Mouse (Mus musculus) forebrain, embryonic 15.5 days (tissue): ENCODE results near the gene Ppp1r8. TPM values are rescaled to one million over a fixed set of nuclear protein-coding genes. Genes with fewer than 3 reads are reported as not detected.
"Not testable (repeated sequence)": the region's sequence is repeated elsewhere in the genome, so short reads cannot be mapped to it uniquely, and the experiment has no call there.

Experiments used
- ATAC-seq: fragments of 200-750 bp; cut with Nextera tagmentation; replicated peaks from 2 replicates; pipeline ENCODE4 v1.8.0; 2017; ENCODE audit warnings: mild to moderate bottlenecking, moderate TSS enrichment, moderate library complexity
- H3K27ac ChIP-seq: fragments of 300-500 bp; sonication (generic); replicated peaks from 2 replicates; pipeline ENCODE4 v1.5.1; 2015; ENCODE audit warnings: mild to moderate bottlenecking, inconsistent platforms
- H3K27me3 ChIP-seq: fragments of 300-500 bp; sonication (generic); 2 replicates; pipeline ENCODE4 v1.6.1; 2015; ENCODE audit warnings: inconsistent platforms
- H3K36me3 ChIP-seq: fragments of 300-500 bp; sonication (generic); 2 replicates; pipeline ENCODE4 v1.6.1; 2015; ENCODE audit warnings: mild to moderate bottlenecking, inconsistent platforms
- H3K4me1 ChIP-seq: fragments of 300-500 bp; sonication (generic); 2 replicates; pipeline ENCODE4 v1.6.1; 2015; ENCODE audit warnings: inconsistent platforms
- H3K4me2 ChIP-seq: fragments of 300-500 bp; sonication (generic); replicated peaks from 2 replicates; pipeline ENCODE4 v1.6.1; 2015; ENCODE audit warnings: mild to moderate bottlenecking, inconsistent platforms
- H3K4me3 ChIP-seq: fragments of 300-500 bp; sonication (generic); 2 replicates; pipeline ENCODE4 v1.5.1; 2015; ENCODE audit warnings: mild to moderate bottlenecking, inconsistent platforms
- H3K9ac ChIP-seq: fragments of 300-500 bp; sonication (generic); replicated peaks from 2 replicates; pipeline ENCODE4 v1.6.1; 2015; ENCODE audit warnings: mild to moderate bottlenecking, inconsistent platforms
- H3K9me3 ChIP-seq: fragments of 300-500 bp; sonication (generic); 2 replicates; pipeline ENCODE4 v1.6.1; 2016; ENCODE audit warnings: inconsistent platforms
- WGBS: fragments of 180-500 bp; shearing (Covaris S2); methylation state at CpG from one replicate; pipeline ENCODE4 v1.1.7; 2015; ENCODE audit warnings: mixed read lengths; 5-methylcytosine and 5-hydroxymethylcytosine counted together
- polyA plus RNA-seq: library from polyadenylated mRNA; unstranded; fragments of >200 nt; fragmentation: Nextera tagmentation; extraction: Ambion mirVana; gene quantifications from 2 replicates; pipeline ENCODE4 v1.2.1, GENCODE M21; 2015

Ppp1r8 gene
- polyA plus RNA-seq, 1 experiment from 2014 or later, result 52.8 TPM

GRCm38 (mm10) chr4:132804331-132804730 is 38.6 kb downstream of the Ppp1r8 start:
- no peaks in the 10 kb centered on the region for H3K4me1 ChIP-seq
- H3K27me3 ChIP-seq, result no peaks in the 10 kb centered on the region
- no peaks in the 10 kb centered on the region for H3K9me3 ChIP-seq
- no peak overlapping the region for H3K9ac ChIP-seq
- no peak overlapping the region for H3K27ac ChIP-seq
- 93% methylated on average over 6 of the region's 6 CpGs for WGBS
- H3K4me2 ChIP-seq, result no peak overlapping the region
- ATAC-seq, result no peak
- no peak overlapping the region for H3K4me3 ChIP-seq
- H3K36me3 ChIP-seq, result no peaks in the 10 kb centered on the region

GRCm38 (mm10) chr4:132803876-132804275 is 39.1 kb downstream of the Ppp1r8 start:
- ATAC-seq, result no peak
- Histone ChIP-seq H3K4me2 (no peak overlapping the region), H3K4me1 (no peaks in the 10 kb centered on the region), H3K9ac (no peak overlapping the region), H3K27ac (no peak overlapping the region), H3K9me3 (no peaks in the 10 kb centered on the region), H3K4me3 (no peak overlapping the region), H3K27me3 (no peaks in the 10 kb centered on the region), H3K36me3 (no peaks in the 10 kb centered on the region)
- WGBS, result 97% methylated on average over 7 of the region's 7 CpGs

GRCm38 (mm10) chr4:132803212-132803611 is 39.8 kb downstream of the Ppp1r8 start:
- 91% methylated on average over 5 of the region's 5 CpGs for WGBS
- Histone ChIP-seq H3K27ac (no peak overlapping the region), H3K4me2 (no peak overlapping the region), H3K36me3 (no peaks in the 10 kb centered on the region), H3K4me3 (no peak overlapping the region), H3K27me3 (no peaks in the 10 kb centered on the region), H3K9ac (no peak overlapping the region), H3K9me3 (no peaks in the 10 kb centered on the region), H3K4me1 (no peaks in the 10 kb centered on the region)
- ATAC-seq, result no peak

GRCm38 (mm10) chr4:132802171-132802637 is 40.8 kb downstream of the Ppp1r8 start:
- Histone ChIP-seq H3K4me3 (no peak overlapping the region), H3K27ac (no peak overlapping the region), H3K27me3 (no peaks in the 10 kb centered on the region), H3K36me3 (no peaks in the 10 kb centered on the region), H3K9me3 (no peaks in the 10 kb centered on the region), H3K4me2 (no peak overlapping the region), H3K4me1 (no peaks in the 10 kb centered on the region), H3K9ac (no peak overlapping the region)
- ATAC-seq, result no peak
- WGBS, result 70% methylated on average over 16 of the region's 16 CpGs

DNA sequence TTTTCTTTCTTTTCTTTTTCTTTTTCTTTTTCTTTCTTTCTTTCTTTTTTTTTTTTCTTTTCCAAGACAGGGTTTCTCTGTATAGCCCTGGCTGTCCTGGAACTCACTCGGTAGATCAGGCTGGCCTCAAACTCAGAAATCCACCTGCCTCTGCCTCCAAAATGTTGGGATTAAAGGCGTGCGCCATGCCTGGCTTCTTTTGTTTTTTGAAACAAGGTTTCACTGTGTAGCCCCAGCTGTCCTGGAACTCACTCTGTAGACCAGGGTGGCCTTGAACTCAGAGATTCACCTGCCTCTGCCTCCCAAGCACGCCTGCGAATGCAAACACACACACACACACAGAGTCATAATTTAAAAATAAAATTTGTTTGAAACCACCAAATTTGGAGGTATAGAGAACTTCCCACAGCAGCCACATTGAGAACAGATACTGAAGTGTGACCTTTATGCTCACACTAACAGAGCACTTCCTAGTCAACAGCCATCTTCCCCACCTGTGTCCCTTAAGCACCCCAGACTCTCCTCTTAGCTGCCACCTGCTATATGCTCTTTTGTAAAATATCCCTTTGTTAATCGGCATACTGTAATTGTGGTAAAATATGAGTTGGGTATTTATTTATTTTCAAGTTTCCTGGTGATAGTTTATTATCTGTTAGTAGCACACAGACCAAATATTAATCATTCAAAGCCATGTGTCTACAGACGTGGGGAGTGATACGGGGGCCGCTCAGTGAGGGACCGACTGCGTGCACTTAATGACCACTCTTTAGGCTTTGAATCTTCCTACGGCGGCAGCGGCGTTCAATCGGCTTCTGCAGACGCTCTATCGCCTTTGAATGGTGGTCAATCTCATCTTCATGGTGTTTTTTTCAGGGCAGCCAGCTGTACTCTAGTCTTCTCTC is 41.5 kb downstream of the Ppp1r8 start:
- Histone ChIP-seq H3K4me1 (no peaks in the 10 kb centered on the region), H3K9me3 (no peaks in the 10 kb centered on the region), H3K27ac (no peak overlapping the region), H3K4me2 (no peak overlapping the region), H3K36me3 (no peaks in the 10 kb centered on the region), H3K27me3 (no peaks in the 10 kb centered on the region), H3K4me3 (no peak overlapping the region), H3K9ac (no peak overlapping the region)
- 89% methylated on average over 18 of the region's 18 CpGs for WGBS
- ATAC-seq, result no peak

DNA sequence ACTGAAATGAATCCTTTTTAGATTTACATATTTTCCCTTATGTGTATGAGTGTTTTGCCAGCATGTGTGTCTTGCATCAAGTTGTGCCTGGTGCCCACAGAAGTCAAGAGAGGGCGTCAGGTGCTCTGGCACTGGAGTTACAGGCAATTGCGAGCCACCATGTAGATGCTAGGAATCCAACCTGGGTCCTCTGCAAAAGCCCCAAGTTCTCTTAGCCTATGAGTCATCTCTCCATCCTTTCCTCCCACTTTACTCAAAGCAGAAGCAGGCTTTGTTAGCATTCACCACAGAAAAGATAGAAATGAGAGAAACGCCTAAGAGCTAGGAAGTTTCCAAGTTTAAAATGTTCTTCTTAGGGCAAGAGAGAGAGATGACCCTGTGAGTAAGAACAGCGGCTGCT is 43.1 kb downstream of the Ppp1r8 start:
- no peaks in the 10 kb centered on the region for H3K36me3 ChIP-seq
- 0 out of 2 replicates have a peak, but pooled peaks cover 6% of the 10 kb centered on the region for H3K4me1 ChIP-seq
- no peak overlapping the region for H3K27ac ChIP-seq
- 93% methylated on average over 4 of the region's 4 CpGs for WGBS
- no peak overlapping the region for H3K4me2 ChIP-seq
- no peak overlapping the region for H3K9ac ChIP-seq
- ATAC-seq, result no peak
- H3K27me3 ChIP-seq, result peaks cover 6% of the 10 kb centered on the region
- no peaks in the 10 kb centered on the region for H3K9me3 ChIP-seq
- H3K4me3 ChIP-seq, result no peak overlapping the region

GRCm38 (mm10) chr4:132798666-132799065 is 44.3 kb downstream of the Ppp1r8 start:
- H3K4me3 ChIP-seq, H3K27ac ChIP-seq, H3K36me3 ChIP-seq, ATAC-seq, H3K9ac ChIP-seq, H3K9me3 ChIP-seq, H3K4me1 ChIP-seq, H3K27me3 ChIP-seq, H3K4me2 ChIP-seq: not testable (repeated sequence)
- 88% methylated on average over 3 of the region's 3 CpGs for WGBS

DNA sequence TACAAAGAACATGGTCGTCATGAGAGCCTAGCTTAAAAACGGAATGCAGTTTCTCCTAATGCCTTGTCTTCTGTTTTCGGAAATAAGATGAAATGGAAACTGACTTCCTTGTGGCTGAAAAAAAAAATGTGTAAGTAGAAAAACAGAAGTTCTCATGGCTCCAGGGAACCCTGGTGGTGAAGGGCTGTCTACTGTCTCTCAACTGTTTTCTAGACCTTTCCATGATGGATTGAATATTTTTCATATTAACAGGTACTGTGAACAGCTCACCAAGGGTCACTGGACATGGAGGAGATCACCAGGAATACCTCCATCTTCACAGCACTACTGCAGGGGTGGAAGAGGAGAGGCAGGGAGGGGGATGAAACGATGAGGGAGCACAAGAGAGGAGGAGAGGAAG is 44.9 kb downstream of the Ppp1r8 start:
- Histone ChIP-seq H3K4me2 (no peak overlapping the region), H3K4me1 (0 out of 2 replicates have a peak, but pooled peaks cover 6% of the 10 kb centered on the region), H3K9me3 (no peaks in the 10 kb centered on the region), H3K36me3 (no peaks in the 10 kb centered on the region), H3K27ac (no peak overlapping the region), H3K9ac (no peak overlapping the region), H3K4me3 (no peak overlapping the region), H3K27me3 (peaks cover 9% of the 10 kb centered on the region)
- no peak for ATAC-seq
- 77% methylated on average over 4 of the region's 4 CpGs for WGBS

DNA sequence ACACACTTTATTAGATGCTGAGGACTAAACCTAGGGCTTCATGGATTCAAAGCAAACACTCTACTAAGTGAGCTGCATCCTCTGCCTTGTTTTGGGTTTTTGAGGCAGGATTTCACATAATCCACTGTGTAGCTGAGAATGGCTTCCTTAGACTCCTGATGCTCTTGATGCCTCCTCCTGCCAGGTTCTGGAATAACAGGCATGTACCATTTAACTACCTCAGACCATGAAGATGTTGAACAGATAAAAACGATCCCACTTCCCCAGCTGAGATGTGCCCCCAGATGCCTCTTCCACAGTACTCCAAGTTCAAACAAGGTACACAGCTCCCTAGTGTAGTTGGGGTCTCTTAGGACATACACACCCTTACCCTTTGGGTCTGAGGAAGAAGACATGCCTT is 45.5 kb downstream of the Ppp1r8 start:
- Histone ChIP-seq H3K9me3 (no peaks in the 10 kb centered on the region), H3K4me3 (no peak overlapping the region), H3K4me2 (no peak overlapping the region), H3K27me3 (peaks cover 9% of the 10 kb centered on the region), H3K4me1 (0 out of 2 replicates have a peak, but pooled peaks cover 6% of the 10 kb centered on the region), H3K36me3 (no peaks in the 10 kb centered on the region), H3K27ac (no peak overlapping the region), H3K9ac (no peak overlapping the region)
- ATAC-seq, result no peak
- 91% methylated on average over 1 of the region's 1 CpGs for WGBS

- H3K9me3 ChIP-seq, result no peaks in the 10 kb centered on the region
- no peak for ATAC-seq
- peak within 1 kb of the TSS; percentile 32 for H3K4me2 ChIP-seq
- peaks cover 9% of the 10 kb centered on the region for H3K27me3 ChIP-seq
- H3K9ac ChIP-seq, result no peak within 1 kb of the TSS
- WGBS, result 4% methylated on average over 21 of the region's 21 CpGs
- H3K4me1 ChIP-seq, result 0 out of 2 replicates have a peak, but pooled peaks cover 6% of the 10 kb centered on the region
- no peak within 1 kb of the TSS for H3K27ac ChIP-seq
- no peaks in the 10 kb centered on the region for H3K36me3 ChIP-seq
- H3K4me3 ChIP-seq, result peak within 1 kb of the TSS; percentile 22
These were observed 46.6 kb downstream of the Ppp1r8 start, which contains the start of gene Themis2 for GRCm38 (mm10) chr4:132796196-132796886. Themis2 (minus strand) TSS chr4:132796387.

DNA sequence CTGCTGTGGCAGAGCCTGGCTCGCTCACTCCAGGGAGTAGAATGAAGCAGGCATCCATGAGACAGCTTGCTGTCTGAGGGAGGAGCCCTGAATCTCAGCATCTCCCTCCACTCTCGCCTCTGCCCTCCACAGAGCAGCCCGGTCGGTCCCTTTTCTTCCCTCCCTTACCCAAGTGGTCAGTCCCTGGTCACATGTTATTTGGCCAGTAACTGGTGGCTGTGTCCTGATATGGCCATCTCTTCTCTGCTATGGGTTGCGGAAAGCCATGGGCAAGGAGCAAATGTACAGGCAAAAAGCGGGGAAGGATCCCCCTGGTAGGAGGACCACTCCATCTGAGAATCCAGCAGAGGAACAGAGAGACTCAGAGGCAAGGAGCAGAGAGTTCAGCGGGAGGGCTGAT is 47.8 kb downstream of the Ppp1r8 start:
- no peak overlapping the region for H3K4me2 ChIP-seq
- no peak overlapping the region for H3K4me3 ChIP-seq
- peaks cover 9% of the 10 kb centered on the region for H3K27me3 ChIP-seq
- H3K27ac ChIP-seq, result no peak overlapping the region
- no peak overlapping the region for H3K9ac ChIP-seq
- H3K9me3 ChIP-seq, result no peaks in the 10 kb centered on the region
- 69% methylated on average over 7 of the region's 7 CpGs for WGBS
- 0 out of 2 replicates have a peak, but pooled peaks cover 6% of the 10 kb centered on the region for H3K4me1 ChIP-seq
- ATAC-seq, result no peak
- H3K36me3 ChIP-seq, result no peaks in the 10 kb centered on the region

DNA sequence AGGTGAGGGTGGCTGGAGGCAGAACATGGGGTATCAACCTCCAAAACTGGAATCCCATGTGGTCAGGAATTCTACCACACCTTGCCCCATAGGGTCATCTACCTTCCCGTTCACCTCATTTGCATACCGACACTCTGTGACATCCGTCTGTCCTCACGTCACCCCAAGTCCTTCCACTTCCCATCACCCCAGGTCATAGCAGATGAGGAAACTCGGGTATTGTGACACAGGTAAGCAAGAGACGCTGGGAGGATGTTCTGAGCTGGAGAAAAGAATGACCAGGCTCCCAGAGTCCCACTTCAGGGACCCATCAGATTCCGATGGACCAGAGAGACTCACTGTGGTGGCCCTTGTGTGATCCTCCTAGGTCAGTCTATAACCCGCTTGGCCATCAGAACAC is 48.2 kb downstream of the Ppp1r8 start:
- H3K36me3 ChIP-seq, result no peaks in the 10 kb centered on the region
- H3K27me3 ChIP-seq, result peaks cover 9% of the 10 kb centered on the region
- H3K27ac ChIP-seq, result no peak overlapping the region
- H3K4me1 ChIP-seq, result 0 out of 2 replicates have a peak, but pooled peaks cover 6% of the 10 kb centered on the region
- no peak overlapping the region for H3K9ac ChIP-seq
- ATAC-seq, result no peak
- H3K9me3 ChIP-seq, result no peaks in the 10 kb centered on the region
- WGBS, result 82% methylated on average over 8 of the region's 8 CpGs
- no peak overlapping the region for H3K4me2 ChIP-seq
- H3K4me3 ChIP-seq, result no peak overlapping the region
